Mouse (Mus musculus) kidney, embryonic 16.5 days (tissue): ENCODE measurements around the gene Rad18. TPM values are rescaled to one million over a fixed set of nuclear protein-coding genes. Genes with fewer than 3 reads are reported as not detected.

ENCODE experiments used
- ATAC-seq: fragments of 200-750 bp; cut with Nextera tagmentation; 2 replicates; pipeline ENCODE4 v1.8.0; 2017; ENCODE audit warnings: moderate TSS enrichment; ENCODE audit not compliant: low FRiP score, low TSS enrichment
- H3K27ac ChIP-seq: fragments of 300-500 bp; sonication (generic); 2 replicates; pipeline ENCODE4 v1.5.1; 2014; ENCODE audit warnings: low read length
- H3K27me3 ChIP-seq: fragments of 300-500 bp; sonication (generic); 2 replicates; pipeline ENCODE4 v1.6.1; 2014; ENCODE audit warnings: low read length, control low read depth, mixed read lengths; ENCODE audit not compliant: insufficient read depth
- H3K36me3 ChIP-seq: fragments of 300-500 bp; sonication (generic); 2 replicates; pipeline ENCODE4 v1.6.1; 2014; ENCODE audit warnings: low read length, control low read depth, mixed read lengths; ENCODE audit not compliant: insufficient read depth
- H3K4me1 ChIP-seq: fragments of 300-500 bp; sonication (generic); 2 replicates; pipeline ENCODE4 v1.6.1; 2014; ENCODE audit warnings: low read length, control low read depth, mixed read lengths; ENCODE audit not compliant: insufficient read depth
- H3K4me2 ChIP-seq: fragments of 300-500 bp; sonication (generic); replicated peaks from 2 replicates; pipeline ENCODE4 v1.6.1; 2014; ENCODE audit warnings: low read depth, low read length
- H3K4me3 ChIP-seq: fragments of 300-500 bp; sonication (generic); 2 replicates; pipeline ENCODE4 v1.5.1; 2014; ENCODE audit warnings: mild to moderate bottlenecking, low read length
- H3K9ac ChIP-seq: fragments of 300-500 bp; sonication (generic); replicated peaks from 2 replicates; pipeline ENCODE4 v1.6.1; 2014; ENCODE audit warnings: low read length
- H3K9me3 ChIP-seq: fragments of 300-500 bp; sonication (generic); 2 replicates; pipeline ENCODE4 v1.6.1; 2016; ENCODE audit warnings: low read length, control low read depth
- WGBS: fragments of 180-500 bp; shearing (Covaris S2); extraction: QIAGEN DNeasy Blood & Tissue Kit; methylation state at CpG from one replicate; pipeline ENCODE4 v1.1.7; 2014; 5-methylcytosine and 5-hydroxymethylcytosine counted together
- polyA plus RNA-seq: library from polyadenylated mRNA; unstranded; fragments of >200 nt; fragmentation: Nextera tagmentation; extraction: Ambion mirVana; gene quantifications from 2 replicates; pipeline ENCODE4 v1.2.1, GENCODE M21; 2015

Gene Rad18
- 40.8 and 42.5 TPM in 2 replicates for polyA plus RNA-seq

DNA sequence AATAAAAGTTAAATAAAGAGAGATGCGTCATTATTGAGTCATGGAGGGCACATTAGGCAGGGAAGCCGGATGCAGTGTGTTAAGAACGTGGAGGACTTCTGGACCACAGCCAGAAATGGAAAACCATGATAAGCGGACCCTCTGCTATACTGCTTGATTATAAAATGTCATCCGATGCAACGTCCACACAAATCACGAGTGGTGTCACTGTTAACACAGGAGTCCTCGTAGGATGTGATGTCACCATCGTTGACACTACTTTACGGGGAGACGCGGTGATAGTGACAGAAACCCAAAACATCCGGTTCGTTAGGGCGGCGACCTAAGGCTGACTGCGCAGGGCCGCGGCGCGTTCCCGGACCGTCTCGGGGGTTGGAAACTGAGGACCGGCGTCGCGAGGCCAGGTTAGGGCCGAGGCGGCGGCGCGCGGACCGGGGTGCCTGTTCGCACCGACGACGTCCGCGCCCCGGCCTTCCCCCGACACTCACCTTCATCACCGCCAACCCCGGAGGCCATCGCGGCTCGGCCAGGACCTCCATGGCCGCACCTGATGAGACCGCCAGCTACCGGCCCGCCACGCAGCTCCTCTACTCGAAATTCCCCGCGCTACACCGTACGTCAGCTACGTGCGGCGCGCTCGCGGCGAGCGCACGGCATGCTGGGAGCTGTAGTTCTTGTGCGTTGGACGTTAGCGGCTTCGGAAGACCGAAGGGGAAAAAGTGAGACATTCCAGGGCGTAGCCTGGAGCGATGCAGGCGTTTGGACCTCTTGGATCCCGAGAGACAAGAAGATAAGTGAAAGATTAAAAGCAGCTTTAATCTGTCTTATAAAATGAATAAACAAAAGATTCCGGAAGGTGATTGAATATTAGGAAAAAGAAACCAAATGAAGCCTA lies at the start of gene Rad18:
Gene Rad18 (minus strand): TSS at position 631 of the 895 bp plus-strand sequence.
- H3K27ac ChIP-seq: peak within 1 kb of the TSS; percentile 61; the same call in 1 of the 2 replicates
- H3K36me3 ChIP-seq: no peaks in the 10 kb centered on the region
- under 1% methylated on average over 77 of the region's 77 CpGs for WGBS
- H3K4me2 ChIP-seq: peak within 1 kb of the TSS; percentile 75
- peaks cover 13% of the 10 kb centered on the region for H3K4me1 ChIP-seq
- no peaks in the 10 kb centered on the region for H3K27me3 ChIP-seq
- peak; percentile 94 for ATAC-seq
- H3K9ac ChIP-seq: peak within 1 kb of the TSS; percentile 82
- no peaks in the 10 kb centered on the region for H3K9me3 ChIP-seq
- peak within 1 kb of the TSS; percentile 83 for H3K4me3 ChIP-seq

GRCm38 (mm10) chr6:112742297-112742696 lies 45.8 kb upstream of the Rad18 start:
- Histone ChIP-seq H3K27ac (no peak overlapping the region), H3K36me3 (no peaks in the 10 kb centered on the region), H3K4me1 (no peaks in the 10 kb centered on the region), H3K4me3 (no peak overlapping the region), H3K9ac (no peak overlapping the region), H3K9me3 (no peaks in the 10 kb centered on the region), H3K27me3 (no peaks in the 10 kb centered on the region), H3K4me2 (no peak overlapping the region)
- 87% methylated on average over 2 of the region's 2 CpGs for WGBS
- no peak for ATAC-seq

DNA sequence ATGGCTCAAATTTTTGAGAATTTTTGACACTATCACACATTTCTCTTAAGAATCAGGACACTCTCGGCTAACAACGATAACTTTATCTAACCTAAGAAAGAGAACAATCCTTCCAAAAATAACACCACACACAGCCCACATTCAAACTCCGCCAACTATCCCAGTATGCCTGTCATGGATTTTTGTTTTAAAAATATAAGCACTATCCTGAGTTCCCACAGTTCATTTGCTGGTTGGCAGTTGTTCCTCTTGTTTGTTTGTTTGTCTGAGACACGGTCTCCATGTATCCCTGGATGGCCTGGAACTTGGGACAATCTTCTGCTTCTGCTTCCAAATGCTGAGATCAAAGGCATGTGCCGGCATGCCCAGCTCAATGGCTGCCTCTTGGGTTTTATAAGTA lies 45.3 kb upstream of the Rad18 start:
- WGBS: 88% methylated on average over 5 of the region's 5 CpGs
- ATAC-seq: no peak
- Histone ChIP-seq H3K36me3 (no peaks in the 10 kb centered on the region), H3K4me1 (no peaks in the 10 kb centered on the region), H3K27ac (no peak overlapping the region), H3K9me3 (no peaks in the 10 kb centered on the region), H3K4me2 (no peak overlapping the region), H3K27me3 (no peaks in the 10 kb centered on the region), H3K9ac (no peak overlapping the region), H3K4me3 (no peak overlapping the region)

- Histone ChIP-seq H3K36me3 (no peaks in the 10 kb centered on the region), H3K4me3 (no peak overlapping the region), H3K27ac (no peak overlapping the region), H3K9me3 (no peaks in the 10 kb centered on the region), H3K4me1 (no peaks in the 10 kb centered on the region), H3K27me3 (no peaks in the 10 kb centered on the region), H3K4me2 (no peak overlapping the region), H3K9ac (no peak overlapping the region)
- no peak for ATAC-seq
- WGBS: 86% methylated on average over 3 of the region's 3 CpGs
Measured at GRCm38 (mm10) chr6:112739635-112740034, 43.1 kb upstream of the Rad18 start.

DNA sequence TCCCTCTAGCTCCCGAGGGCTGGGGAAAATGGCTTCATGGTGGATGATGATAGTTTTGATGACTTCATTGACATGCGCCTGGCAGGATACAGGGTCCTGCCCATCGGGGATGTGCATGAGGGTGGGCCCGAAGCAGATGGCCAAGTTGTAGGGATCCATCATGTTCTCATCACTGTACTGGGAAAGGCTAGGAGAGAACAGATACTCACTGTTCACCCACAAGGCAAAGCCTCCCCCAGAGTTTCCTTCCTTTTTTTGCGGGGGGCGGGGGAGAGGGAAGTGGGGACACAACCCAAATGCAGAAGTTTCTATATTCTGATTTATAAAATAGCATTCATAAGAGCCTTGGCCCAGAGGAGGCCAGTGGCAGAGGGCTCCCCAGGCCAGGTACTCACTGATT lies 42.4 kb upstream of the Rad18 start:
- H3K36me3 ChIP-seq: no peaks in the 10 kb centered on the region
- H3K4me2 ChIP-seq: no peak overlapping the region
- no peaks in the 10 kb centered on the region for H3K9me3 ChIP-seq
- H3K27ac ChIP-seq: no peak overlapping the region
- H3K9ac ChIP-seq: no peak overlapping the region
- H3K27me3 ChIP-seq: no peaks in the 10 kb centered on the region
- H3K4me1 ChIP-seq: no peaks in the 10 kb centered on the region
- no peak for ATAC-seq
- H3K4me3 ChIP-seq: no peak overlapping the region
- WGBS: 89% methylated on average over 6 of the region's 6 CpGs

GRCm38 (mm10) chr6:112736471-112736870 lies 40.0 kb upstream of the Rad18 start:
- Histone ChIP-seq H3K4me3 (no peak overlapping the region), H3K9me3 (no peaks in the 10 kb centered on the region), H3K27ac (no peak overlapping the region), H3K9ac (no peak overlapping the region), H3K4me1 (no peaks in the 10 kb centered on the region), H3K27me3 (no peaks in the 10 kb centered on the region), H3K36me3 (no peaks in the 10 kb centered on the region), H3K4me2 (no peak overlapping the region)
- no peak for ATAC-seq
- 87% methylated on average over 3 of the region's 3 CpGs for WGBS

DNA sequence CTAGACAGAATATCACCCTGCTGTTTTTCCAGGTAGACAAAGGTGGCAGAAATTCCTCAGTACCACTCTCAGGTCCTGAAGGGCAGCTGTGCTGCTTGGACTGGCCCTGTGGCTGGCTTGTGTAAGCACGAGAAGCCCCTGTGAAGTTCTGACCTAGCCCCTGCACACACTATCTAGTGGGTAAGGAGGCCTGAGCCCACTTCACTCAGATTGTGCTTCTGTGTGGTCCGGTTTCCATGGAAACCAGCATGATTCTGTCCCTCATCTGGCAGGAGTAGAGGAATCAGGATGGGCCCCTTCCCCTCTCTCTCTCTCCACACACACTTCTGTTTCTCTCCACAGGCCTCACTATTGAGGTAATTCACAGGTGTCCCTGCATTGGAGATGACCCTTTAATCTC lies 38.6 kb upstream of the Rad18 start:
- 69% methylated on average over 2 of the region's 2 CpGs for WGBS
- Histone ChIP-seq H3K27ac (no peak overlapping the region), H3K4me1 (no peaks in the 10 kb centered on the region), H3K36me3 (no peaks in the 10 kb centered on the region), H3K27me3 (no peaks in the 10 kb centered on the region), H3K9me3 (no peaks in the 10 kb centered on the region), H3K4me2 (no peak overlapping the region), H3K4me3 (no peak overlapping the region), H3K9ac (no peak overlapping the region)
- ATAC-seq: no peak

GRCm38 (mm10) chr6:112733942-112734341 lies 37.5 kb upstream of the Rad18 start:
- Histone ChIP-seq H3K4me2 (no peak overlapping the region), H3K27me3 (no peaks in the 10 kb centered on the region), H3K4me1 (peaks cover 9% of the 10 kb centered on the region), H3K9ac (no peak overlapping the region), H3K9me3 (no peaks in the 10 kb centered on the region), H3K27ac (no peak overlapping the region), H3K4me3 (no peak overlapping the region), H3K36me3 (no peaks in the 10 kb centered on the region)
- WGBS: 67% methylated on average over 5 of the region's 5 CpGs
- no peak for ATAC-seq

GRCm38 (mm10) chr6:112732434-112732833 lies 35.9 kb upstream of the Rad18 start:
- H3K27me3 ChIP-seq: no peaks in the 10 kb centered on the region
- 95% methylated on average over 3 of the region's 3 CpGs for WGBS
- H3K9me3 ChIP-seq: no peaks in the 10 kb centered on the region
- no peak overlapping the region for H3K9ac ChIP-seq
- H3K36me3 ChIP-seq: no peaks in the 10 kb centered on the region
- H3K4me3 ChIP-seq: no peak overlapping the region
- no peak for ATAC-seq
- no peak overlapping the region for H3K27ac ChIP-seq
- peaks cover 12% of the 10 kb centered on the region for H3K4me1 ChIP-seq
- H3K4me2 ChIP-seq: no peak overlapping the region

DNA sequence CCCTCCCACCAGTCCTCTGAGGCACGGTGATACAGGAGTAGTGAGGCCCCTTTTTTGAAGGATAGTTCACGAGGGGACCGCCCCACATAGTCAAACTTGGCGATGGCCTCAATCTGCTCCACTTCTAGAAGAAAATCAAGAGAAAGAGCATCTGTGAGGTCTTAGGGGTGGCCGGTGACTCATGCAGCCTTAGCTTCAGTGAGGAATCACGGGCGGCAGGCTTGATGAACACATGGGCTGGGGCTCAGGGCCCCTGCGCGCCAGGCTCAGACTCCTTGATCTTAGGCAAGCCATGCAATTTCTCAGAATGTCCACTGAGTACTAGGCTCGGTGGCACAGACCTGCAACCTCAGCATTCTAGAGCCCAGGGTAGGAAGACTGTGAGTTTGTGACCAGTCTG lies 34.9 kb upstream of the Rad18 start:
- ATAC-seq: no peak
- H3K9ac ChIP-seq: no peak overlapping the region
- H3K9me3 ChIP-seq: no peaks in the 10 kb centered on the region
- WGBS: 96% methylated on average over 10 of the region's 10 CpGs
- no peak overlapping the region for H3K27ac ChIP-seq
- peaks cover 12% of the 10 kb centered on the region for H3K4me1 ChIP-seq
- H3K4me2 ChIP-seq: no peak overlapping the region
- no peaks in the 10 kb centered on the region for H3K36me3 ChIP-seq
- H3K4me3 ChIP-seq: no peak overlapping the region
- no peaks in the 10 kb centered on the region for H3K27me3 ChIP-seq
